Mouse (Mus musculus) spleen, adult 12 weeks (tissue): ENCODE data around the gene Tpp1.
A peak's percentile ranks its signal among the peaks of the same experiment; 100 is the strongest.
"Not testable (repeated sequence)": the region's sequence is repeated elsewhere in the genome, so short reads cannot be mapped to it uniquely, and the experiment has no call there.

ENCODE experiments used
- DNase-seq: peaks from one replicate; pipeline ENCODE4 v3.0.0; 2022; ENCODE audit warnings: low spot score

Gene Tpp1

GRCm38 (mm10) chr7:105762517-105763270 is 10.7 kb upstream of the Tpp1 start:
- no peak for DNase-seq

- no peak for DNase-seq
Measured at GRCm38 (mm10) chr7:105761813-105762484, 9.9 kb upstream of the Tpp1 start.

- DNase-seq = no peak
Measured at GRCm38 (mm10) chr7:105753281-105753680, 1.2 kb upstream of the Tpp1 start.

- DNase-seq = no peak
Measured at GRCm38 (mm10) chr7:105752716-105753115, 681 bp upstream of the Tpp1 start.

GRCm38 (mm10) chr7:105747776-105748175 is 4.3 kb downstream of the Tpp1 start:
- DNase-seq = no peak

GRCm38 (mm10) chr7:105743926-105744590 is 8.0 kb downstream of the Tpp1 start, which contains the start of gene Taf10:
Gene Taf10, minus strand, starts transcription at chr7:105744361.
- DNase-seq = peak; percentile 82

- not testable (repeated sequence) for DNase-seq
Measured at GRCm38 (mm10) chr7:105743246-105743925, 8.6 kb downstream of the Tpp1 start.

- DNase-seq = not testable (repeated sequence)
Measured at GRCm38 (mm10) chr7:105742539-105743215, 9.4 kb downstream of the Tpp1 start.

- DNase-seq = no peak
Measured at GRCm38 (mm10) chr7:105741978-105742377, 10.1 kb downstream of the Tpp1 start.

GRCm38 (mm10) chr7:105740851-105741250 is 11.2 kb downstream of the Tpp1 start:
- DNase-seq = no peak

- DNase-seq = no peak
Measured at GRCm38 (mm10) chr7:105740089-105740795, 11.8 kb downstream of the Tpp1 start.

- DNase-seq = no peak
Measured at GRCm38 (mm10) chr7:105738948-105739347, 13.1 kb downstream of the Tpp1 start.

- no peak for DNase-seq
Measured at GRCm38 (mm10) chr7:105738286-105738685, 13.7 kb downstream of the Tpp1 start.

- no peak for DNase-seq
Measured at GRCm38 (mm10) chr7:105737648-105738047, 14.4 kb downstream of the Tpp1 start.

GRCm38 (mm10) chr7:105736911-105737521 is 15.0 kb downstream of the Tpp1 start, which contains the start of gene Rrp8:
Gene Rrp8, minus strand, starts transcription at chr7:105737385.
- peak; percentile 45 for DNase-seq

GRCm38 (mm10) chr7:105736264-105736901 is 15.7 kb downstream of the Tpp1 start, which contains the start of gene Ilk:
Gene Ilk, plus strand, starts transcription at chr7:105736592.
- DNase-seq = peak; percentile 83

GRCm38 (mm10) chr7:105735464-105735863 is 16.6 kb downstream of the Tpp1 start:
- DNase-seq = not testable (repeated sequence)

GRCm38 (mm10) chr7:105734826-105735225 is 17.2 kb downstream of the Tpp1 start:
- no peak for DNase-seq

- no peak for DNase-seq
Measured at GRCm38 (mm10) chr7:105733836-105734235, 18.2 kb downstream of the Tpp1 start.
